Mouse (Mus musculus): ENCODE measurements around the gene Clic6.

Gene Clic6

GRCm38 (mm10) chr16:92485436-92485835 lies at the start of gene Clic6:
Gene Clic6, plus strand, starts transcription at chr16:92485736.
- DNase-seq (ENCODE audit: low spot score), result no peak

GRCm38 (mm10) chr16:92439775-92440174 lies 45.8 kb upstream of the Clic6 start:
- DNase-seq (ENCODE audit: low spot score), result no peak

- DNase-seq (ENCODE audit: low spot score), result no peak
Measured at GRCm38 (mm10) chr16:92440229-92440628, 45.3 kb upstream of the Clic6 start.

- DNase-seq (ENCODE audit: low spot score), result no peak
Measured at GRCm38 (mm10) chr16:92441203-92441602, 44.3 kb upstream of the Clic6 start.

GRCm38 (mm10) chr16:92442150-92442549 lies 43.4 kb upstream of the Clic6 start:
- no peak for DNase-seq (ENCODE audit: low spot score)

GRCm38 (mm10) chr16:92442946-92443345 lies 42.6 kb upstream of the Clic6 start:
- no peak for DNase-seq (ENCODE audit: low spot score)

- peak; percentile 84 for DNase-seq (ENCODE audit: low spot score)
Measured at GRCm38 (mm10) chr16:92443644-92444113, 41.9 kb upstream of the Clic6 start.

GRCm38 (mm10) chr16:92445377-92445776 lies 40.2 kb upstream of the Clic6 start:
- no peak for DNase-seq (ENCODE audit: low spot score)

- no peak for DNase-seq (ENCODE audit: low spot score)
Measured at GRCm38 (mm10) chr16:92449080-92449479, 36.5 kb upstream of the Clic6 start.

GRCm38 (mm10) chr16:92450331-92450730 lies 35.2 kb upstream of the Clic6 start:
- no peak for DNase-seq (ENCODE audit: low spot score)

- DNase-seq (ENCODE audit: low spot score), result peak; percentile 45
Measured at GRCm38 (mm10) chr16:92451516-92452072, 33.9 kb upstream of the Clic6 start.

GRCm38 (mm10) chr16:92452609-92453008 lies 32.9 kb upstream of the Clic6 start:
- DNase-seq (ENCODE audit: low spot score), result no peak

- no peak for DNase-seq (ENCODE audit: low spot score)
Measured at GRCm38 (mm10) chr16:92454002-92454401, 31.5 kb upstream of the Clic6 start.

GRCm38 (mm10) chr16:92454495-92454894 lies 31.0 kb upstream of the Clic6 start:
- no peak for DNase-seq (ENCODE audit: low spot score)

- no peak for DNase-seq (ENCODE audit: low spot score)
Measured at GRCm38 (mm10) chr16:92455488-92455887, 30.0 kb upstream of the Clic6 start.

- no peak for DNase-seq (ENCODE audit: low spot score)
Measured at GRCm38 (mm10) chr16:92455969-92456368, 29.6 kb upstream of the Clic6 start.

GRCm38 (mm10) chr16:92457594-92457993 lies 27.9 kb upstream of the Clic6 start:
- DNase-seq (ENCODE audit: low spot score), result peak; percentile 71

- no peak for DNase-seq (ENCODE audit: low spot score)
Measured at GRCm38 (mm10) chr16:92461412-92461811, 24.1 kb upstream of the Clic6 start.

GRCm38 (mm10) chr16:92464390-92464972 lies 21.1 kb upstream of the Clic6 start:
- DNase-seq (ENCODE audit: low spot score), result peak; percentile 32

- DNase-seq (ENCODE audit: low spot score), result no peak
Measured at GRCm38 (mm10) chr16:92465226-92465625, 20.3 kb upstream of the Clic6 start.

GRCm38 (mm10) chr16:92465642-92466526 lies 19.7 kb upstream of the Clic6 start:
- peak; percentile 99 for DNase-seq (ENCODE audit: low spot score)

GRCm38 (mm10) chr16:92467041-92467440 lies 18.5 kb upstream of the Clic6 start:
- no peak for DNase-seq (ENCODE audit: low spot score)

- DNase-seq (ENCODE audit: low spot score), result no peak
Measured at GRCm38 (mm10) chr16:92468459-92468858, 17.1 kb upstream of the Clic6 start.

Measured in lung, postnatal 25 days (tissue).